Mouse (Mus musculus): ENCODE results near the gene Gm13124. TPM values are rescaled to one million over a fixed set of nuclear protein-coding genes. Genes with fewer than 3 reads are reported as not detected.

The Gm13124 gene
- not detected for polyA plus RNA-seq (2017; shearing (Covaris generic))

GRCm38 (mm10) chr4:144565034-144565433 lies at the start of gene Gm13124:
TSS of gene Gm13124 (minus strand) at chr4:144565134.

GRCm38 (mm10) chr4:144613407-144613806 lies 48.5 kb upstream of the Gm13124 start, which contains the start of gene Aadacl4:
TSS of gene Aadacl4 (plus strand) at chr4:144613707.

GRCm38 (mm10) chr4:144519522-144519921 lies 45.4 kb downstream of the Gm13124 start, which contains the start of gene 9430007A20Rik:
TSS of gene 9430007A20Rik (plus strand) at chr4:144519822.

Other genes with a start within 250 kb of the Gm13124 start
- not detected for gene Gm13128, start 234.9 kb downstream of the Gm13124 start, polyA plus RNA-seq (2017; shearing (Covaris generic))
- not detected for gene Gm13119, start 207.2 kb downstream of the Gm13124 start, polyA plus RNA-seq (2017; shearing (Covaris generic))
- gene Pramef20, start 187.2 kb downstream of the Gm13124 start, polyA plus RNA-seq (2017; shearing (Covaris generic)) = under 1 TPM in 1 of 2 experiments, not detected in 1; 0.28 TPM
- gene Pramef12, start 156.7 kb downstream of the Gm13124 start, polyA plus RNA-seq (2017; shearing (Covaris generic)) = not detected
- not detected for gene 1700012P22Rik, start 126.4 kb downstream of the Gm13124 start, polyA plus RNA-seq (2017; shearing (Covaris generic))
- under 1 TPM in 1 of 2 experiments, not detected in 1; 0.85 TPM for gene Gm9944, start 111.8 kb downstream of the Gm13124 start, polyA plus RNA-seq (2017; shearing (Covaris generic))
- gene Aadacl3, start 101.4 kb downstream of the Gm13124 start, polyA plus RNA-seq (2017; shearing (Covaris generic)) = under 1 TPM in 1 of 2 experiments, not detected in 1; 0.05 TPM
- not detected for gene 9430007A20Rik, start 45.3 kb downstream of the Gm13124 start, polyA plus RNA-seq (2017; shearing (Covaris generic))
- gene Aadacl4, start 48.6 kb upstream of the Gm13124 start, polyA plus RNA-seq (2017; shearing (Covaris generic)) = not detected
- gene Gm436, start 121.2 kb upstream of the Gm13124 start, polyA plus RNA-seq (2017; shearing (Covaris generic)) = under 1 TPM in 1 of 2 experiments, not detected in 1; 0.23 TPM
- gene Gm13178, start 156.3 kb upstream of the Gm13124 start, polyA plus RNA-seq (2017; shearing (Covaris generic)) = not detected
- gene Gm438, start 221.4 kb upstream of the Gm13124 start, polyA plus RNA-seq (2017; shearing (Covaris generic)) = under 1 TPM in 1 of 2 experiments, not detected in 1; 0.16 TPM

Data from activated CD4-positive, CD25-positive, alpha-beta regulatory T cell (primary cell).